In the genomic region with DNA sequence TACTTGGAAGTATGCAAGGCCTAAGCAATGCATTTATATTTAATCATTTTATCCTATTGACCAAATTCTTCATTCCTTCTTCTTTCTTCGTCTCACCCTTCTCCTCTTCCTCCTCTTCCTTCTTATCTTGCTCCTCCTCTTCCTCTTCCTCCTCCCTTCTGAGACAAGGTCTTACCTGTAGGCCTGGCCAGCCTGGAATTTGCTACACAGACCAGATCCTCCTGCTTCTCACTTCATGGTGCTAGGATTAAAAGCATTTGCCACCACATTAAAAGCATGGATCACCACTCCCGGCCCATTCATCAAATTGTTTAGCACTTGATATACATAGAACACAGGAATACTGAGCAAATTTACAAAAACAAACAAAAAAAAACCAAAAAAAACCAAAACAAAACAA, we compare ENCODE assay signal across 10 mouse cellular contexts. TPM values are rescaled to one million over a fixed set of nuclear protein-coding genes. Genes with fewer than 3 reads are reported as not detected.
DNase-seq lines count a peak whose midpoint lies in the region; ATAC-seq and TF ChIP-seq lines count a peak whose summit lies in the region.
"Had no signal": no experiment of that assay in that cellular context is flagged by ENCODE, and none has a peak within 500 bp of the region (broad histone marks: within the 10 kb centered on the region; RNA-seq: fewer than 3 reads in every experiment).

No protein-coding gene starts in this region.

- no peaks in the 10 kb centered on the region for H3K36me3 ChIP-seq in heart, embryonic 15.5 days
- no peaks in the 10 kb centered on the region for H3K36me3 ChIP-seq in hindbrain, embryonic 16.5 days (ENCODE audit: control insufficient read depth, insufficient read depth, low read length)
- H3K36me3 ChIP-seq in midbrain, embryonic 14.5 days (ENCODE audit: control insufficient read depth, insufficient read depth, low read length): no peaks in the 10 kb centered on the region

- peak overlapping the region; percentile 83 for H3K4me2 ChIP-seq in heart, embryonic 15.5 days
- H3K4me2 ChIP-seq in hindbrain, embryonic 16.5 days (ENCODE audit: low read length): peak overlapping the region; percentile 96
- peak overlapping the region; percentile 93 for H3K4me2 ChIP-seq in midbrain, embryonic 14.5 days (ENCODE audit: low read length)

- no peaks in the 10 kb centered on the region for H3K9me3 ChIP-seq in heart, embryonic 15.5 days (replicated peaks)
- no peaks in the 10 kb centered on the region for H3K9me3 ChIP-seq in hindbrain, embryonic 16.5 days (ENCODE audit: control insufficient read depth, low read length)
- no peaks in the 10 kb centered on the region for H3K9me3 ChIP-seq in midbrain, embryonic 14.5 days (ENCODE audit: control insufficient read depth, low read length)

- no peak for ATAC-seq in heart, embryonic 15.5 days (replicated peaks; ENCODE audit: insufficient number of reproducible peaks, insufficient read depth, low FRiP score, low read depth)
- no peak for ATAC-seq in hindbrain, embryonic 16.5 days
- no peak for ATAC-seq in midbrain, embryonic 14.5 days (ENCODE audit: low FRiP score, low TSS enrichment)

- WGBS in heart, embryonic 15.5 days: 45% methylated on average over 2 of the region's 2 CpGs
- WGBS in hindbrain, embryonic 16.5 days: 56% methylated on average over 2 of the region's 2 CpGs
- WGBS in midbrain, embryonic 14.5 days: 45% methylated on average over 2 of the region's 2 CpGs

- DNase-seq in heart, postnatal 14 days: no peak
- DNase-seq in midbrain, embryonic 14.5 days: no peak
- DNase-seq in right cerebral cortex, adult 2 months (ENCODE audit: low spot score in 2 of 2): no peak
- DNase-seq in right cerebral cortex, postnatal 14 days: no peak
- DNase-seq in cerebellum, adult 9-11 months: no peak
- DNase-seq: lung, postnatal 10 days; thymus, postnatal 25 days had no signal

- no peaks in the 10 kb centered on the region for H3K27me3 ChIP-seq in heart, embryonic 15.5 days
- no peaks in the 10 kb centered on the region for H3K27me3 ChIP-seq in hindbrain, embryonic 16.5 days (replicated peaks; ENCODE audit: control insufficient read depth, insufficient read depth, low read length)
- no peaks in the 10 kb centered on the region for H3K27me3 ChIP-seq in midbrain, embryonic 14.5 days (ENCODE audit: control insufficient read depth, insufficient read depth, low read length)

- H3K9ac ChIP-seq in heart, embryonic 15.5 days: peak overlapping the region; percentile 92
- no peak overlapping the region for H3K9ac ChIP-seq in hindbrain, embryonic 16.5 days (ENCODE audit: low read depth, low read length)
- H3K9ac ChIP-seq in midbrain, embryonic 14.5 days (replicated peaks; ENCODE audit: low read length): peak overlapping the region; percentile 73; the same call in 1 of the 2 replicates

- peak overlapping the region; percentile 96 for H3K27ac ChIP-seq in heart, embryonic 15.5 days
- H3K27ac ChIP-seq in bone marrow macrophage, adult 2 months (ENCODE audit: insufficient read depth, low read depth, low read length): peak overlapping the region; percentile 76; the same call in 1 of the 2 replicates
- H3K27ac ChIP-seq in hindbrain, embryonic 16.5 days (ENCODE audit: low read depth, low read length): no peak overlapping the region; the same call in 1 of the 2 replicates
- H3K27ac ChIP-seq in midbrain, embryonic 14.5 days (replicated peaks; ENCODE audit: low read depth, low read length): peak overlapping the region; percentile 75; the same call in 1 of the 2 replicates

- H3K4me1 ChIP-seq in heart, embryonic 15.5 days (replicated peaks): peaks cover 26% of the 10 kb centered on the region
- H3K4me1 ChIP-seq in bone marrow macrophage, adult 2 months (ENCODE audit: control insufficient read depth, insufficient read depth, low read length): peaks cover 32% of the 10 kb centered on the region
- H3K4me1 ChIP-seq in hindbrain, embryonic 16.5 days (ENCODE audit: control insufficient read depth, insufficient read depth, low read depth, low read length): peaks cover 5% of the 10 kb centered on the region
- H3K4me1 ChIP-seq in midbrain, embryonic 14.5 days (ENCODE audit: control insufficient read depth, insufficient read depth, low read length): peaks cover 7% of the 10 kb centered on the region; the same call in 1 of the 2 replicates

- peak overlapping the region; percentile 93 for H3K4me3 ChIP-seq in heart, embryonic 15.5 days
- no peak overlapping the region for H3K4me3 ChIP-seq in bone marrow macrophage, adult 2 months (ENCODE audit: insufficient read depth, low read length)
- no peak overlapping the region; the same call in 1 of the 2 replicates for H3K4me3 ChIP-seq in hindbrain, embryonic 16.5 days (ENCODE audit: low read length)
- peak overlapping the region; percentile 74 for H3K4me3 ChIP-seq in midbrain, embryonic 14.5 days (replicated peaks; ENCODE audit: low read depth, low read length)

- intact Hi-C loops in heart, postnatal 14 days (cut with DNase I): loop anchor here (5.0 kb wide), 2 partner anchors 51 to 76 kb away; no protein-coding TSS in a partner anchor

- no peak for TF ChIP-seq CTCF in bone marrow macrophage, adult 2 months (IDR thresholded peaks at IDR 0.05; ENCODE audit: low read depth, low read length)

- no peak for TF ChIP-seq POLR2A in bone marrow macrophage, adult 2 months (IDR thresholded peaks at IDR 0.05; ENCODE audit: borderline replicate concordance, low read depth, low read length)

RNA-seq across cellular contexts. Expression of a gene that starts 0.9 kb away (rescaled TPM):
- 54.0 and 58.7 TPM in 2 replicates for polyA plus RNA-seq in heart, embryonic 15.5 days (2015; fragmentation: Nextera tagmentation; extraction: Ambion mirVana)
- 10 to 100 TPM; 41.2 to 42.1 TPM for total RNA-seq in heart, postnatal 14 days (2021)
- polyA plus RNA-seq in bone marrow macrophage, adult 2 months (2012; ENCODE audit: insufficient read depth, insufficient read length, missing spikeins): 93.4 and 93.5 TPM in 2 replicates
- 17.1 and 24.7 TPM in 2 replicates for polyA plus RNA-seq in hindbrain, embryonic 16.5 days (2015; fragmentation: Nextera tagmentation; extraction: Ambion mirVana)
- 21.8 and 27.5 TPM in 2 replicates for polyA plus RNA-seq in midbrain, embryonic 14.5 days (2014; fragmentation: Nextera tagmentation; extraction: Ambion mirVana)

Comparison
In these comparisons a context has a peak if more than half of its experiments do, and no peak if none do; other contexts are left out.
1. H3K4me3 ChIP-seq: peak in heart, embryonic 15.5 days (single experiment) and midbrain, embryonic 14.5 days (single experiment); none in bone marrow macrophage, adult 2 months (single experiment) and hindbrain, embryonic 16.5 days (single experiment).
2. Peak in every context shown above with its lines, with median percentiles within 50 percentile points of each other: H3K4me2 ChIP-seq.